Mouse (Mus musculus): ENCODE data around the gene Cracr2b. TPM values are rescaled to one million over a fixed set of nuclear protein-coding genes. Genes with fewer than 3 reads are reported as not detected.

Cracr2b gene
- polyA plus RNA-seq (2017; shearing (Covaris generic)) = not detected

DNA sequence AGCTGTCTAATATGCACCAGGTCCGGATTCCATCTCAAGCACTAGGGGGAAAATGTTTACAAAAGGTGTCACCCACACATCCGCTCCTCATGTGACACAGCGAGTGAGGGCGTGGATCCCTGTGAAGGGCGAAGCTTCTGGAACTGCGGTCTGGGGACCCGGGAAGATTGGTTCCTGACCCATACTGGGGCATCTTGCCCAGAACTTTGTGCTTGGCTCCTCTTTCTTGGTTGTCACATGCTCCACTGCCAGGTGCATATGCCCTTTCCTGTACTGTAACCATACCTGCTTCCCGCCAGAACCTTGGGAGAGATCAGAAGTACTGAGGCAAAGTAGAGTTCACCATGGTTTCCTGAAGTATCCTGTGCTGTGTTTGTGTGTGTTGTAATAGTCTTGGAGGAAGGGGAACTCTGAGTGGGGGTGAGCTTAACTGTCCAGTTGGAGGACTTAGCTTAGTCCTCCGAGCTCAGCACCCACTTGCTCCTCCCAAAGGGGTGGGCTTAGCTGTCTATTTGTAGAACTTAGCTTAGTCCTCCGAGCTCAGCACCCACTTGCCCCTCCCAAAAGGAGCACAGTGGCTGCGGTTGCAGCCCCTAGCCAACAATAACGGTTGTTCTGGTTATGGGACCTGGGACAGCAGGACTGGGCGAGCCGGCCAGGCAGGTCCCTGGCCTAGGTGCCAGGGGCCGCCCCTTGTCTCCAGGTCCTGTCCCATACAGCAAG is at the start of gene Cracr2b:
TSS of gene Cracr2b (plus strand) at position 704 of the 723 bp plus-strand sequence.

DNA sequence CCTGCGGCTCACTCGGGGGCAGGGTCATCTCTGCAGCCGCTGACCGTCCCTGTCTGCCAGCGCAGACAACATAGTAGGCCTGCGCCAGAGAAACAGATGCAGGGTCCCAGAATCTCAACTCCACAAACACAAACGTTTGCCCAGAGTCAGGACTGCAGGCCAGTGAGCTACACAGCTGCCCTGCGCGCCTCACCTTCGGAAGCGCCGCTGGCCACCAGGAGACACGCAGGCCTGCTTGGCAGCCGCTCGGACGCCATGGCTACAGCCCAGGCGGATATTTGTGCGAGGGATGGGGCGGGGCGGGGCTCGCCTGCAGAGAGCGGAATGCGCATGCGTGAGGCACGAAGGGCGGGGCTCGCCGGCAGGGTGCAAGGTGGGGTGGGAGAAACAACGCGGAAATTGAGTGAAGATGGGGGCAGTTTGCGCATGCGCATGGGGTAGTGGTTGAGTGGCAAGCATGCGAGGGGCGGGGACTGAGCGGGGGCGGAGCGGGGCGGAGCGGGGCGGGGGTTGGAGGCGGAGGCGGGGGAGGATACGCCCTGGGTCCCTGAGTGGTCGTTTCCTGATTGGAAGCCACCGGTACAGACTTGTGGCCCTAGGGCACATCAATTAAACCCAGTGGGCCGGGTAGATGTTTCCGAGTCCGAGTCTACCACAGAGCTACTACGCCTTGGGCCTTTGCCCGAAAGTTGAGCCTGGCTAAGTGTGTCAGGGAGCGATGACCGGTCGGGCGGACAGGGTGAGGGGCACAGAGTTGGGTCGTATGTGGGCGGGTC is 46.9 kb upstream of the Cracr2b start, which contains the start of gene Gatd1:
TSS of gene Gatd1 (minus strand) at position 328 of the 776 bp plus-strand sequence.

DNA sequence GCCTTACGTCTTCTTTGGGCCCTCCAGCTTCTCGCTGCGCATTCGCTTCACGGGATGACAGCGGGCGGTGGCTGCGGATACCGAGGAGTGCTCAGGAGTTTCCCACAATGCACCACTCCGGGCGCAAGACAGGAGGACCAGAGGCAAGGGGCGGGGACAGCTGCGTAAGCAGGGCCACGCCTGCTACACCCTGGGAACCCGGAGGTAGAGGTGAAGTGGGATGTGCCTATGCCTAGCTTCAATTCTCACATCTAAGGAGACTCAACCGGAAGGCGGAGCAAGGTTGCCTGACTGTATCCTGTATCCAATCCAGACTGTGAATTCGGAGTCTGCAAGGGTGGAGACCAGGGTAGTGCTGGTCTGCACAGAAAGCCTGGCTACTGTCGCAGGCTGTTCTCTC is 31.6 kb upstream of the Cracr2b start, which contains the start of gene Cend1:
TSS of gene Cend1 (minus strand) at position 182 of the 400 bp plus-strand sequence.

DNA sequence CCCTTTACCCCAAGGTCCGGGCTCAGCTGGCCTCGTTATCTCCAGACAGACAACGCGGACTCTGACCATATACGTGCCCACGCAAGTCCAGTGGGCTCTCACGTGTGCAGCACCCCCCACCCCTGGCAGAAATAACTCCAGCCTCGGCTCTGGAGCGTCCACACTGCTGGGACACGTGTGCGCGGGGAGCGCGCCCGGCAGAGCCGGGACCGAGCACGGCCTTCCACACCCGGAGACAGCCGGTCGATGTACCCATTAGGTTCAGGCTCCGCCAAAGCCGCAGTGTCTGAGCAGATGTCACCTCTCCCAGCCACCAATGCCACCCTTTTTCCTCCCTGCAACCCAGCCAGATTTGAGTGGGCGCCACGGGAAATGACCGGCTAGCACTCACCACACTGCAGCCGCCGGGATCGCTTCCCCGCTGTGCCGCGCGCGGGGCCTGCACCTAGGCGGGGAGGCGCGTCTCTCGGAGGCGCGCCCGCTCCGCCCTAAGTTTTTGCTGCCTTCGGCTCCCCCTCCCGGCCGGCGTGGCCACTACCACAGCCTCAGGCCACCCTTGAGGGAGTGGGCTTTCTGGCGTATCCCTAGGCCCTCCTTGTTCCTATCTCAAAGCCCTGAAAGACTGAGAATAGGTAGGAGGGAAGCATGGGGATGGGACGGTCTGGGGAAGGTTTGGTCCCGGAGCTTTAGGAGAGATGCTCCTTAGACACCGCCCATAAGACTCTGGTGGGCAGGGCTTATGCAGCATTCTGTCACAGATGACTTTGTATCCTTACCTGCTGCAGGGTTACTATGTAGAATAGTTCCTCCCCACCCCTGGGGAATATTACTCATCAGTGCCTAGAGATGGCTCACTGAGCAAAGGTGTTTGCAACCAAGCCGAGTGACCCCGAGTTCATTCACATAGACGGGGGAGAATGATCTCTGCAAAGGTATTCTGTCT is 23.4 kb upstream of the Cracr2b start, which contains the start of gene Slc25a22:
TSS of gene Slc25a22 (minus strand) at position 715 of the 943 bp plus-strand sequence.

DNA sequence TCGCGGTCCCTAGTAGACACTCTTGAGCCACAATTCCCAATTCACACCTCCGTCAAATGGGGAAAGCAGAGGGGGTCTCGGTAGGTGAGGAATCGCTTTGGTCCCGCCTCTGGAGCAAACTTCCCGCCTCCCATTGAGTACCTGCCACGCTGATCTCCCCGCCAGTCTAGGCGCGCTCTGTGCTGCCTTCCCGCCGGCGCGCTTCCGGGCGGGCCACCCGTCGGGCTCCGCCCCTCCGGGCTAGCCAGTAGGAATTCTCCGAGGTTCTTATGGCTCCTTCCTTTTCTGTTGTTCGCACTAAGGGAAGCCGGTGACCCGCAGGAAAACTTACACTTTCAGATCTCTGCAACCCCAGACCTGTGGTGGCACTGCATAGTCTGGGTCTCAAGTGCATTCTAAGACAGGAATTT is 17.1 kb upstream of the Cracr2b start, which contains the start of gene Pidd1:
TSS of gene Pidd1 (minus strand) at position 198 of the 410 bp plus-strand sequence.

DNA sequence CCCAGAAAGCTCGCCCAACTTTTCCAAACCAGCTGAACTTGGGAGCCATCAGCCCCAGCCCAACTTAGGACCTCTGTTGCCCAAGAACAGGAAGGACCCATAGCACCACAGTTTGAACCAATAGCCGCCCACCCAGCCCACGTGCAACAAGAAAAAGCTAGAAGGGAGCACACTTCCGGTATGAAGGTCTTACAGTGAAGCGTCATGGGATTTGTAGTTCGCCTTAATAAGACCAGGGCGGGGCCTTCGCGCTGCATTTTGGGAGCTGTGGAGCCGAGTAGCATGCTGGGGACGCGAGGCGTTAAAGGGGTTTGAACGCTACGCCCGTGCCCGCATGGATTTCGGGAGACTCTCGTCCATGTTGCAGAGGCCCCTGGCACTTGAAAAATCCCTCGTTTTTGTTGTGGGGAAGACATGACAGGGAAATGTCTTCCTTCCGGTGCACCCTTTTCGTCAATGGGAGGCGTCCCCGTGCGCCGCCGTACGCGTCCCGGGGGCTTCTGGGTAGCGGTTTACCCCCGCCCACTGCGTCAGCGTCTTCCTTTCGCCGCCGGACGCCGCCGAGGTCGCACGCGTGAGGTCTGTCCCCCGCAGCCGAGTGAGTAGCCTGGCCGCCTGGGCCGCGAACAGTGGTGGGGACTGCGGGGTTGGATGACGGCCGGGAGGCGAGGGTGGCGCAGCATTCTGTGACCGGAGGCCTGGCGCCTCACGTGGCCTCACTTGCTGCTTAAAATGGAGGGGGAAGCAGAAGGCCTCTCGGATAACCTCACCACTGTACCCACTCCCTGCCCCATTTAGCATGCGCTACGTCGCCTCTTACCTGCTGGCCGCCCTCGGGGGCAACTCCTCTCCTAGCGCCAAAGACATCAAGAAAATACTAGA is 13.5 kb upstream of the Cracr2b start, which contains the start of gene Rplp2:
TSS of gene Rplp2 (plus strand) at position 261 of the 882 bp plus-strand sequence.

DNA sequence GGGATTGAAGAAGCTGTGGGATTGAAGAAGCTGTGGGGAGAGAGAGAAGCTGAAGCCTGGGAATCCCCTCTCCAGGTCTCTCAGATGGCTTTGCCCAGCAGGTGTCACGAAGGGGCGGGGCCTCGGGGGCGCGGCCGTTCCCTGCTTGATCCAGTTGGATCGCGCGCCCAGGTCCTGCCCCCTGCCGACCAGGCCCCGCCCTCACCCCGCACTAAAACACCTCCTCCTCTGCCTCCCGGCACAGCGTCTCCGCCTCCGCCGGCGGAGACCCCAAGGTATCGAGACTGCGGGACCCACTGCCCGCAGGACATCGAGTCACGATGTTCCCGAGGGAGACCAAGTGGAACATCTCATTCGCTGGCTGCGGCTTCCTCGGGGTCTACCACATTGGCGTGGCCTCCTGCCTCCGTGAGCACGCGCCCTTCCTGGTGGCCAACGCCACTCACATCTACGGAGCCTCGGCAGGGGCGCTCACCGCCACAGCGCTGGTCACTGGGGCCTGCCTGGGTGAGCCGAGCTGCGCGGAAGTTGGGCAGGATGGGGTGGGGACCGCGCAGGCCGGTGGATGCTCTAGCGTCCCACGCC is 5.8 kb upstream of the Cracr2b start, which contains the start of gene Pnpla2:
TSS of gene Pnpla2 (plus strand) at position 232 of the 585 bp plus-strand sequence.

DNA sequence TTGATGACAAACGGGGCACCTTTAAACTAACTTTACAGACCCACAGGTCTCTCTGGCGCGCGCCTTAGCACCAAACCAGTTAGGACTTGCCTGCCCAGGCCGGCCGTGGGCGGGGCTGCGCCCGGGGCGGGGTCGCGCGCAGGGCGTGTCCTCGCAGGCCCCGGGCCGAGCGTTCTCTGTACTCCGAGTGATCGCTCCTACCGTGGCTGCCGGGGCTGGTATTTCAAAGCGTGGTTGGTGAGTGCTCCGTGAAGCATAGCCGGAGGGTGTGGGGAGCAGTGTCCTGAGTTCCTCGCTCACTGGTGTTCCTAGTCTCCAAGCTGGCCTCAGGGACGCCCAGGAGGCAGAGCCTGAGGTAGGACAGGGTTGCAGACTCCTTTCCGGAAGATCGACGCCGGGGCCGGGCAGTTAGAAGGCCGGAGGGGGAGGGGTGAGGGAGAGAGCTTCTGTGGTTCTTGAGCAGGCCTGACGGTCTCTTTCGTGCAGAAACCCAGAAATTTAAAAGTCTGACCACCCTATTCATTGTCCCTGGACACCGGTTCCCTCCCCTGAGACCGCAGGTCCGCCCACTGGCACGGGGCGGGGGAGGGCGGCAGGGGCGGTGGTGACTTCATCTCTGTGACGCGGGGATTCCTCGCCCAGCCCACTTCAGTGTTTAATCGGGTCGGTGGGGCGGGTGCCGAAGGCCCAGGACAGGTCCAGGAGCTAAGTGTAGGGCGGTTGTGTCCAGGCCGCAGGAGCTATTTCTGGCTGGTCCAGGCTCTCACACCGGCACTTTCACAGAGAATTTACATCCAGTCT is 6.5 kb downstream of the Cracr2b start, which contains the start of gene Cd151:
TSS of gene Cd151 (plus strand) at position 163 of the 801 bp plus-strand sequence.

DNA sequence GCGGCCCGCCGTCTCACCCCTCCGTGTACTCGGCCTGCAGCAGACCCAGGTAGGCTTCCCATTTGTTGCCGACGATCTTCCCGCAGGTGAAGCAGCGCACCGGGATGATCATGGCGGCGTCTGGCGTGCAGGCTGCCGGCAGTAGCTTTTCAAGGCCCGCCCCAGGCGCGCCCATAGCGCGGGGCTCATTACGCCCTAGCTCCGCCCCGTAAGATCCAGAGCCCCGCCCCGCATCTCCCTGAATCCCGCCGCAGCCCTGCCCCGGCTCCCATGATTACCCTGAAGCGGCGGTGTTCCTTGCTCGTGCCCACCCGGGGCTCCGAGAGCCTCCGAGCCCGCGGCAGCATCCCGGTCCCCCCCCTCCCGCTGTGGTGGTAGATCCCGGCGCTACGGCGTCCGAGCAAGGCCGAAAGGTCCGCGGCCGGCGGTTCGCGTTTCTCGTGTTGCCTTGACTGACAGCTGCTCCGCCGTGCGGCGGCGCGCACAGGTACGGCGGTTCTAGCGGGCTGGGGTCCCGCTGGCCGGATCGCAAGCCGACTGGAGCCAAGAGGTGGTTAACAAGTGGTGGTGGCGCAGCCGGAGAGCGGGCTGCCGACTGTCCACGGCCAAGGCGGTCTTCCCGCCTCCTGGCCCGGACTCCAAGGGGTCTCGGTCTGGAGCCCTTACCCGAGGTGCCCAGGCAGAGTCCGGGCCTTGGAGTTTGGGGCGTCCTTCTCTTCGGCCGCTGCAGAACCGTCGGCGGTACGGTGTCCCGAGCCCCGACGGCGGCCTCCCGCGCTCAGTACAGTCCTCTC is 14.3 kb downstream of the Cracr2b start, which contains the start of the genes Polr2l and Tspan4:
TSS of gene Polr2l (minus strand) at position 122 of the 794 bp plus-strand sequence.
TSS of gene Tspan4 (plus strand) at position 230 of the 794 bp plus-strand sequence.

Other genes starting within 250 kb of the Cracr2b start
- 14.1 TPM for gene Lmntd2, start 247.0 kb upstream of the Cracr2b start, polyA plus RNA-seq (2017; shearing (Covaris generic))
- 29.4 TPM for gene Rassf7, start 245.2 kb upstream of the Cracr2b start, polyA plus RNA-seq (2017; shearing (Covaris generic))
- gene Phrf1, start 232.3 kb upstream of the Cracr2b start, polyA plus RNA-seq (2017; shearing (Covaris generic)) = 122 TPM
- 160 TPM for gene Irf7, start 194.6 kb upstream of the Cracr2b start, polyA plus RNA-seq (2017; shearing (Covaris generic))
- gene Cdhr5, start 184.3 kb upstream of the Cracr2b start, polyA plus RNA-seq (2017; shearing (Covaris generic)) = not detected
- not detected for gene Sct, start 182.0 kb upstream of the Cracr2b start, polyA plus RNA-seq (2017; shearing (Covaris generic))
- gene Drd4, start 169.1 kb upstream of the Cracr2b start, polyA plus RNA-seq (2017; shearing (Covaris generic)) = not detected
- 15.6 TPM for gene Deaf1, start 133.4 kb upstream of the Cracr2b start, polyA plus RNA-seq (2017; shearing (Covaris generic))
- 48.1 TPM for gene Tmem80, start 133.4 kb upstream of the Cracr2b start, polyA plus RNA-seq (2017; shearing (Covaris generic))
- not detected for gene Eps8l2, start 122.2 kb upstream of the Cracr2b start, polyA plus RNA-seq (2017; shearing (Covaris generic))
- 372 TPM for gene Taldo1, start 68.9 kb upstream of the Cracr2b start, polyA plus RNA-seq (2017; shearing (Covaris generic))
- gene Gatd1, start 47.0 kb upstream of the Cracr2b start, polyA plus RNA-seq (2017; shearing (Covaris generic)) = 91.0 TPM
- gene Cend1, start 31.6 kb upstream of the Cracr2b start, polyA plus RNA-seq (2017; shearing (Covaris generic)) = 0.27 TPM
- 87.4 TPM for gene Slc25a22, start 23.2 kb upstream of the Cracr2b start, polyA plus RNA-seq (2017; shearing (Covaris generic))
- 16.1 TPM for gene Pidd1, start 17.1 kb upstream of the Cracr2b start, polyA plus RNA-seq (2017; shearing (Covaris generic))
- gene Rplp2, start 13.7 kb upstream of the Cracr2b start, polyA plus RNA-seq (2017; shearing (Covaris generic)) = 2,295 TPM
- 109 TPM for gene Pnpla2, start 5.9 kb upstream of the Cracr2b start, polyA plus RNA-seq (2017; shearing (Covaris generic))
- 8.3 TPM for gene Cd151, start 6.3 kb downstream of the Cracr2b start, polyA plus RNA-seq (2017; shearing (Covaris generic))
- 43.2 TPM for gene Polr2l, start 14.0 kb downstream of the Cracr2b start, polyA plus RNA-seq (2017; shearing (Covaris generic))
- gene Tspan4, start 14.1 kb downstream of the Cracr2b start, polyA plus RNA-seq (2017; shearing (Covaris generic)) = 1.9 TPM
- 21.2 TPM for gene Chid1, start 78.8 kb downstream of the Cracr2b start, polyA plus RNA-seq (2017; shearing (Covaris generic))
- 15.8 TPM for gene Ap2a2, start 101.1 kb downstream of the Cracr2b start, polyA plus RNA-seq (2017; shearing (Covaris generic))
- 0.12 TPM for gene Muc6, start 194.2 kb downstream of the Cracr2b start, polyA plus RNA-seq (2017; shearing (Covaris generic))
- gene Muc2, start 229.2 kb downstream of the Cracr2b start, polyA plus RNA-seq (2017; shearing (Covaris generic)) = not detected

All from CD4-positive, CD25-positive, alpha-beta regulatory T cell, adult 9 weeks (primary cell).